Mouse (Mus musculus): ENCODE measurements at regions not wholly inside any gene's neighbourhood (a gene's known extent, or its start where the extent isn't known, plus 50 kb on each side); places are given as distances from the start of the nearest gene placed in this dataset.

DNA sequence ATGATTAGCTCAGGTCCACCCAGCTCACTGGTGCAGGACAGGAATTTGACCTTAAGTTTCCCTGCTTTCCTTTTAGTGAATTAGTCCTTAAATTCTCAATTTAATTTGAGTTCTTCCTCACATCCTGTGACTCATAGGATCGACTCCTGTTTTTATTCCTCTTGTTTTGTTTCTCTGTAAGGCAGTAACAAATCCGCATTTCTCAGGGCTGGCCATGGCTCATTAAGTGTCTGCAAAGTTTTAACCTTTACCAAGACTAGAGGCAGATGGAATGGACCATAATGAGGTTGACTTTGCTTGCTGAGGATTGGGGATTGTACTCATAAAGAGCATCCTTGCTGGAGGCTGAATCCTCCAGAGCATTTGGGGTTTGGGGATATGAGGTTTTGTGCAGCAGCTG, 156.6 kb downstream of the Cysltr2 start:
- no peak for TF ChIP-seq POLR2A (IDR thresholded peaks at IDR 0.05; ENCODE audit: low read depth, low read length)
- TF ChIP-seq CTCF (conservative IDR thresholded peaks at IDR 0.05; ENCODE audit: insufficient read depth, insufficient read length, low read depth, low read length): no peak
- Histone ChIP-seq H3K27ac (ENCODE audit: insufficient read depth, low read depth, low read length) (no peak overlapping the region), H3K36me3 (ENCODE audit: control insufficient read depth, insufficient read depth, low read length) (no peaks in the 10 kb centered on the region), H3K4me3 (ENCODE audit: insufficient read depth, low read depth, low read length) (no peak overlapping the region), H3K27me3 (replicated peaks; ENCODE audit: control insufficient read depth, insufficient read depth, low read length) (no peaks in the 10 kb centered on the region), H3K4me1 (ENCODE audit: control insufficient read depth, insufficient read depth, low read length) (0 out of 2 replicates have a peak, but pooled peaks cover 2% of the 10 kb centered on the region)
- DNase-seq: no peak
- 24% methylated on average over 2 of the region's 2 CpGs for WGBS

DNA sequence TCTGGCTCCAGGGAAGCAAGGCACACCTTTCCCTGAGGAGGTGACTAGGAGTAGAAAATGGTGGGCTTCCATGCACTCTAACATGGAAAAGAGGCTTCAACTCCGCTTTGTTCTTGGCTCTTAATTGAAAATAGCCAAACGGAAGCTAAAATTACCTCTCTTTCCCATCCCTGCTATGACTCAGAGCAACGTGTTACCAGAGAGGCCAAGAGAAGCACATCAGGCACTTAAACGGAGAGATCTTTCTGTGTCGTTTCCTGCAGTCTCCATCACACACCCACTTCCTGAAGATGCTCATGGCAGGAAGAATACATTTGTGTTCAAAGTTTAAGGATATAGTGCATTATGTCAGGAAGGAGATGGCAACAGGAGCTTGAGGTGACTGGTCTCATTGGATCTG, 159.3 kb downstream of the Cysltr2 start:
- Histone ChIP-seq H3K4me3 (ENCODE audit: insufficient read depth, low read depth, low read length) (no peak overlapping the region), H3K36me3 (ENCODE audit: control insufficient read depth, insufficient read depth, low read length) (no peaks in the 10 kb centered on the region), H3K27me3 (replicated peaks; ENCODE audit: control insufficient read depth, insufficient read depth, low read length) (no peaks in the 10 kb centered on the region), H3K4me1 (ENCODE audit: control insufficient read depth, insufficient read depth, low read length) (0 out of 2 replicates have a peak, but pooled peaks cover 2% of the 10 kb centered on the region), H3K27ac (ENCODE audit: insufficient read depth, low read depth, low read length) (no peak overlapping the region)
- WGBS: 58% methylated on average over 5 of the region's 5 CpGs
- TF ChIP-seq CTCF (conservative IDR thresholded peaks at IDR 0.05; ENCODE audit: insufficient read depth, insufficient read length, low read depth, low read length): no peak
- no peak for TF ChIP-seq POLR2A (IDR thresholded peaks at IDR 0.05; ENCODE audit: low read depth, low read length)
- no peak for DNase-seq

DNA sequence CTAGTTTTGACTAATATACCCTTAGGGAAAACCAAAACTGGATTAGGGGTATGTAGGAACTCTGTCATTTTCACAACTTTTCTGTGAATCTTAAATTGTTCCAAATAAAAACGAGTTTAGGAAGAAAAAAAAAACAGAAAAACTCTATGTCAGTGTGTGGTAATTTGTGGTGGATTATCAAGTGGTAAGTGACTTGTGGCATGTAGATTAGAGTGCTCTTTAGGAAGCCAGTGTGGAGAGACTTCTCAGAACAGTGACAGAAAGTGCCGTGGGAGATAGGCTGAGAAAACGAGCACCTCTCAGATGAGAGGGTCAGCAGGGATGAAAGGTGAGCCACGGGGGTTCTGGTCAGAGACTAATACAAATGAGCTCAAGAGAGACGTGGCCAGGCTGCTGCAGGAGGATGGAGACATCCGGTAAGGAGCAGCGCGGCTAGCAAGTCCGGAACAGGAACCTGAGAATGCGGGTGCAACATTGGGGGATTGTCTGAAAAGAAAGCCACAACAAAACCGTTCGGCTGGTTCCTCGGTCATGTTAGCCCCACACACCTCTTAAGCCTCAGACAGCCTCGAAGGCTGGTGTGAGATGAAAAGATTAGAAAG, 161.3 kb downstream of the Cysltr2 start:
- DNase-seq: no peak
- Histone ChIP-seq H3K36me3 (ENCODE audit: control insufficient read depth, insufficient read depth, low read length) (no peaks in the 10 kb centered on the region), H3K27me3 (replicated peaks; ENCODE audit: control insufficient read depth, insufficient read depth, low read length) (no peaks in the 10 kb centered on the region), H3K4me3 (ENCODE audit: insufficient read depth, low read depth, low read length) (no peak overlapping the region), H3K27ac (ENCODE audit: insufficient read depth, low read depth, low read length) (no peak overlapping the region), H3K4me1 (ENCODE audit: control insufficient read depth, insufficient read depth, low read length) (0 out of 2 replicates have a peak, but pooled peaks cover 2% of the 10 kb centered on the region)
- TF ChIP-seq POLR2A (IDR thresholded peaks at IDR 0.05; ENCODE audit: low read depth, low read length): no peak
- TF ChIP-seq CTCF (conservative IDR thresholded peaks at IDR 0.05; ENCODE audit: insufficient read depth, insufficient read length, low read depth, low read length): no peak
- WGBS: 39% methylated on average over 14 of the region's 14 CpGs

DNA sequence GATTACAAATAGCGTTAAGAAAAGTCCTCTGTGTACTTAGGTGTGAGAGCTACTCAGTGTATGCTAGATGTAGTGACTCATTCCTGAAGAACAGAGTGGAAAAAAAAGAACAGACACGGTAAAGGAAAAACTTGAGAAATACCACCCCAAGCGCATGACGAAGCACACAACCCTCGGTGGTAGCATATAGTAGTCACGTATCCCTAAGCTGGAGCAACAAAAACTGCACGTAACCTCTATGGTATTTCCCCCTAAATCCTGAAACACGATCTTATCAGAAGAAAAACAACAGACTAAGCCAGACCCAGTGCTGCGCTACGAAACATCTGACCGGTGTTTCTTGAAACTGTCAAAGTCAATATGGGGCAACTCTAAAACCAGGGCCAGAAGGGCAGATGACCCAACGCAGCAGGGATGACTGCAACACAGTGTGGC, 162.0 kb downstream of the Cysltr2 start:
- 52% methylated on average over 12 of the region's 12 CpGs for WGBS
- no peak overlapping the region for H3K27ac ChIP-seq (ENCODE audit: insufficient read depth, low read depth, low read length)
- no peak for DNase-seq

DNA sequence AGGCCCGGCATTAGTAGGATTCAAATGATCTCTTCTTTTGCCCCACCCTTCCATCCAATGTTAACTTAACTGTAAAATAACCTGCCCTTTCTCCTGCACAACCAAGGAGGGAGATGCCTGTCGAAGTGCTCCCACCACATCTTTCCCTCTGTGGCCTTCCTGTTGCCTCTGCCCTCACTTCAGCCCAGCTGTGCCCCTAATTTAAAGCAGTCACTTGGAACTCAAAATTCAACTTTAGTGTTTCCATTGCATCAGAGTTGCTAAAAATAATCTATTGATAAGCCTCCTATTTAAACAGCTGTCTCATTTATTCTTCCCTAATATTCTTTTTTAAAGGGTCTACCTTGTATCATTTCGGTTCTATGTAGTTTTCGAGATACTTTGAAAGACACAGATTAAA, 163.1 kb downstream of the Cysltr2 start:
- TF ChIP-seq POLR2A (IDR thresholded peaks at IDR 0.05; ENCODE audit: low read depth, low read length) (no peak), CTCF (conservative IDR thresholded peaks at IDR 0.05; ENCODE audit: insufficient read depth, insufficient read length, low read depth, low read length) (no peak)

More for the DNA sequence above, 162.0 kb downstream of the Cysltr2 start:
- H3K27me3 ChIP-seq (replicated peaks; ENCODE audit: control insufficient read depth, insufficient read depth, low read length): no peaks in the 10 kb centered on the region
- H3K4me3 ChIP-seq (ENCODE audit: insufficient read depth, low read depth, low read length): no peak overlapping the region
- no peaks in the 10 kb centered on the region for H3K36me3 ChIP-seq (ENCODE audit: control insufficient read depth, insufficient read depth, low read length)
- H3K4me1 ChIP-seq (ENCODE audit: control insufficient read depth, insufficient read depth, low read length): 0 out of 2 replicates have a peak, but pooled peaks cover 2% of the 10 kb centered on the region
- no peak for TF ChIP-seq POLR2A (IDR thresholded peaks at IDR 0.05; ENCODE audit: low read depth, low read length)
- no peak for TF ChIP-seq CTCF (conservative IDR thresholded peaks at IDR 0.05; ENCODE audit: insufficient read depth, insufficient read length, low read depth, low read length)

DNA sequence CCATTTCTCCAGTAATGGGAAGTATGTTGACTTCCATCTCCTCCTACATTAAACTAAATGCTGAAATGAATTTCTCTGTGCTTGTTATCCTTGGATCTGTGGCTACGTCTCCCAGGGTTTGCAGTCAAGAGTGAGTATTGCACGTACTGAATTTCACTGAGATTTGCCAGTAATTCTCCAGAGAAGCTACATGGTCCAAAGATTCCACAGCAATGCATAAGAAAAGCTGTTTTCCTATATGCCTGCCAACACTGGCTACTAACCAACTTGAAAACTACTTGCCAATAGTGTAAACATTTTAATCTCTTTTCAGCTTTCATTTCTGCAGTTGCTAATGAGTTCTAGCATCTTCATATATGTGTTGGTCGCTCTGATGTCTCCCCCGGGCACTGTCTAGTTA, 164.4 kb downstream of the Cysltr2 start:
- Histone ChIP-seq H3K27ac (ENCODE audit: insufficient read depth, low read depth, low read length) (no peak overlapping the region), H3K27me3 (replicated peaks; ENCODE audit: control insufficient read depth, insufficient read depth, low read length) (no peaks in the 10 kb centered on the region), H3K4me1 (ENCODE audit: control insufficient read depth, insufficient read depth, low read length) (0 out of 2 replicates have a peak, but pooled peaks cover 2% of the 10 kb centered on the region), H3K36me3 (ENCODE audit: control insufficient read depth, insufficient read depth, low read length) (no peaks in the 10 kb centered on the region), H3K4me3 (ENCODE audit: insufficient read depth, low read depth, low read length) (no peak overlapping the region)
- no peak for DNase-seq
- no peak for TF ChIP-seq CTCF (conservative IDR thresholded peaks at IDR 0.05; ENCODE audit: insufficient read depth, insufficient read length, low read depth, low read length)
- 89% methylated on average over 4 of the region's 4 CpGs for WGBS

More for the DNA sequence above, 163.1 kb downstream of the Cysltr2 start:
- no peaks in the 10 kb centered on the region for H3K27me3 ChIP-seq (replicated peaks; ENCODE audit: control insufficient read depth, insufficient read depth, low read length)
- H3K27ac ChIP-seq (ENCODE audit: insufficient read depth, low read depth, low read length): no peak overlapping the region
- no peak for DNase-seq
- 85% methylated on average over 4 of the region's 4 CpGs for WGBS
- H3K36me3 ChIP-seq (ENCODE audit: control insufficient read depth, insufficient read depth, low read length): no peaks in the 10 kb centered on the region
- no peak overlapping the region for H3K4me3 ChIP-seq (ENCODE audit: insufficient read depth, low read depth, low read length)
- 0 out of 2 replicates have a peak, but pooled peaks cover 2% of the 10 kb centered on the region for H3K4me1 ChIP-seq (ENCODE audit: control insufficient read depth, insufficient read depth, low read length)

DNA sequence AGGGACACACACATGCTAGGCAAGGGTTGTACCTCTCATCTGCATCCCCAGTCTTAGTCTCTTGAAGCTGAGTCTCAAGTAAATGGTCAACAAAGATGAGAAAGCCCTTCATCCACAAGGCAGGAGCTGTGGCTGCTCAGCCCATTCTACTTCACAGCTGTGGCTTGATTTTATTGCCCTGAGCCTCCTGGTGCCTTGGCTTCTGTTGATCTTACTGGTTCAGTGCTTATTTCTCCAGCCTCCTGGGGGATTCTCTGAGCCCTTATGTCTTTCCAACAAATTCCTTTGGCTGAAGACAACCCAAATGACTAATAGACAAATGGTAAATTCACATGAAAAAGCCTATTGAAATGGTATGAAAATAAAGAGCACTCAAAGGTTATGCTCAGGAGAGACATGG, 167.3 kb upstream of the Fndc3a start:
- Histone ChIP-seq H3K27me3 (replicated peaks; ENCODE audit: control insufficient read depth, insufficient read depth, low read length) (no peaks in the 10 kb centered on the region), H3K27ac (ENCODE audit: insufficient read depth, low read depth, low read length) (no peak overlapping the region), H3K4me3 (ENCODE audit: insufficient read depth, low read depth, low read length) (no peak overlapping the region), H3K36me3 (ENCODE audit: control insufficient read depth, insufficient read depth, low read length) (no peaks in the 10 kb centered on the region), H3K4me1 (ENCODE audit: control insufficient read depth, insufficient read depth, low read length) (no peaks in the 10 kb centered on the region)
- TF ChIP-seq CTCF (conservative IDR thresholded peaks at IDR 0.05; ENCODE audit: insufficient read depth, insufficient read length, low read depth, low read length): no peak
- TF ChIP-seq POLR2A (IDR thresholded peaks at IDR 0.05; ENCODE audit: low read depth, low read length): no peak
- DNase-seq: no peak

All from kidney, adult 2 months (tissue).